Mouse (Mus musculus): ENCODE results near the gene Ntng1. TPM values are rescaled to one million over a fixed set of nuclear protein-coding genes. Genes with fewer than 3 reads are reported as not detected.

The Ntng1 gene
- polyA plus RNA-seq, 1 experiment = 0.31 TPM

GRCm38 (mm10) chr3:110105982-110106381 lies 37.8 kb downstream of the Ntng1 start:
- Histone ChIP-seq H3K4me1 (ENCODE audit: control insufficient read depth, insufficient read depth, low read length) (no peaks in the 10 kb centered on the region), H3K36me3 (ENCODE audit: control insufficient read depth, insufficient read depth, low read length) (no peaks in the 10 kb centered on the region), H3K27me3 (replicated peaks; ENCODE audit: control insufficient read depth, insufficient read depth, low read length) (no peaks in the 10 kb centered on the region), H3K27ac (ENCODE audit: insufficient read depth, low read depth, low read length) (no peak overlapping the region), H3K4me3 (ENCODE audit: insufficient read depth, low read depth, low read length) (no peak overlapping the region)
- WGBS = 48% methylated on average over 2 of the region's 2 CpGs
- no peak; the same call in 1 of the 2 replicates for TF ChIP-seq CTCF (conservative IDR thresholded peaks at IDR 0.05; ENCODE audit: insufficient read depth, insufficient read length, low read depth, low read length)
- no peak for DNase-seq

GRCm38 (mm10) chr3:110094407-110094806 lies 49.4 kb downstream of the Ntng1 start:
- no peaks in the 10 kb centered on the region for H3K4me1 ChIP-seq (ENCODE audit: control insufficient read depth, insufficient read depth, low read length)
- WGBS = 84% methylated on average over 2 of the region's 2 CpGs

GRCm38 (mm10) chr3:110094003-110094402 lies 49.8 kb downstream of the Ntng1 start:
- 81% methylated on average over 3 of the region's 3 CpGs for WGBS
- Histone ChIP-seq H3K4me3 (ENCODE audit: insufficient read depth, low read depth, low read length) (no peak overlapping the region), H3K27me3 (replicated peaks; ENCODE audit: control insufficient read depth, insufficient read depth, low read length) (no peaks in the 10 kb centered on the region), H3K36me3 (ENCODE audit: control insufficient read depth, insufficient read depth, low read length) (no peaks in the 10 kb centered on the region), H3K4me1 (ENCODE audit: control insufficient read depth, insufficient read depth, low read length) (no peaks in the 10 kb centered on the region), H3K27ac (ENCODE audit: insufficient read depth, low read depth, low read length) (no peak overlapping the region)
- no peak for DNase-seq
- TF ChIP-seq CTCF (conservative IDR thresholded peaks at IDR 0.05; ENCODE audit: insufficient read depth, insufficient read length, low read depth, low read length) = no peak
- TF ChIP-seq POLR2A (IDR thresholded peaks at IDR 0.05; ENCODE audit: low read depth, low read length) = no peak

More at GRCm38 (mm10) chr3:110094407-110094806, 49.4 kb downstream of the Ntng1 start:
- Histone ChIP-seq H3K36me3 (ENCODE audit: control insufficient read depth, insufficient read depth, low read length) (no peaks in the 10 kb centered on the region), H3K27ac (ENCODE audit: insufficient read depth, low read depth, low read length) (no peak overlapping the region), H3K4me3 (ENCODE audit: insufficient read depth, low read depth, low read length) (no peak overlapping the region), H3K27me3 (replicated peaks; ENCODE audit: control insufficient read depth, insufficient read depth, low read length) (no peaks in the 10 kb centered on the region)
- TF ChIP-seq POLR2A (IDR thresholded peaks at IDR 0.05; ENCODE audit: low read depth, low read length) (no peak), CTCF (conservative IDR thresholded peaks at IDR 0.05; ENCODE audit: insufficient read depth, insufficient read length, low read depth, low read length) (no peak)
- no peak for DNase-seq

- Histone ChIP-seq H3K27me3 (replicated peaks; ENCODE audit: control insufficient read depth, insufficient read depth, low read length) (no peaks in the 10 kb centered on the region), H3K27ac (ENCODE audit: insufficient read depth, low read depth, low read length) (no peak overlapping the region), H3K36me3 (ENCODE audit: control insufficient read depth, insufficient read depth, low read length) (no peaks in the 10 kb centered on the region), H3K4me3 (ENCODE audit: insufficient read depth, low read depth, low read length) (no peak overlapping the region), H3K4me1 (ENCODE audit: control insufficient read depth, insufficient read depth, low read length) (no peaks in the 10 kb centered on the region)
- 85% methylated on average over 3 of the region's 3 CpGs for WGBS
- TF ChIP-seq CTCF (conservative IDR thresholded peaks at IDR 0.05; ENCODE audit: insufficient read depth, insufficient read length, low read depth, low read length) (no peak), POLR2A (IDR thresholded peaks at IDR 0.05; ENCODE audit: low read depth, low read length) (no peak)
- DNase-seq = no peak
Measured at GRCm38 (mm10) chr3:110092521-110092920, 51.3 kb downstream of the Ntng1 start.

GRCm38 (mm10) chr3:110087189-110087588 lies 56.6 kb downstream of the Ntng1 start:
- H3K4me3 ChIP-seq (ENCODE audit: insufficient read depth, low read depth, low read length) = no peak overlapping the region
- H3K27me3 ChIP-seq (replicated peaks; ENCODE audit: control insufficient read depth, insufficient read depth, low read length) = no peaks in the 10 kb centered on the region
- TF ChIP-seq CTCF (conservative IDR thresholded peaks at IDR 0.05; ENCODE audit: insufficient read depth, insufficient read length, low read depth, low read length) = no peak
- TF ChIP-seq POLR2A (IDR thresholded peaks at IDR 0.05; ENCODE audit: low read depth, low read length) = no peak
- no peak for DNase-seq
- WGBS = 79% methylated on average over 6 of the region's 6 CpGs
- no peaks in the 10 kb centered on the region; the same call in 1 of the 2 replicates for H3K4me1 ChIP-seq (ENCODE audit: control insufficient read depth, insufficient read depth, low read length)
- H3K36me3 ChIP-seq (ENCODE audit: control insufficient read depth, insufficient read depth, low read length) = no peaks in the 10 kb centered on the region
- H3K27ac ChIP-seq (ENCODE audit: insufficient read depth, low read depth, low read length) = no peak overlapping the region

- no peak overlapping the region for H3K27ac ChIP-seq (ENCODE audit: insufficient read depth, low read depth, low read length)
- TF ChIP-seq POLR2A (IDR thresholded peaks at IDR 0.05; ENCODE audit: low read depth, low read length) (no peak), CTCF (conservative IDR thresholded peaks at IDR 0.05; ENCODE audit: insufficient read depth, insufficient read length, low read depth, low read length) (no peak)
- no peak for DNase-seq
- H3K36me3 ChIP-seq (ENCODE audit: control insufficient read depth, insufficient read depth, low read length) = no peaks in the 10 kb centered on the region
- 39% methylated on average over 2 of the region's 2 CpGs for WGBS
- H3K4me1 ChIP-seq (ENCODE audit: control insufficient read depth, insufficient read depth, low read length) = no peaks in the 10 kb centered on the region; the same call in 1 of the 2 replicates
- H3K27me3 ChIP-seq (replicated peaks; ENCODE audit: control insufficient read depth, insufficient read depth, low read length) = no peaks in the 10 kb centered on the region
- H3K4me3 ChIP-seq (ENCODE audit: insufficient read depth, low read depth, low read length) = no peak overlapping the region
Measured at GRCm38 (mm10) chr3:110085336-110085735, 58.5 kb downstream of the Ntng1 start.

GRCm38 (mm10) chr3:110064709-110065256 lies 79.0 kb downstream of the Ntng1 start:
- DNase-seq = no peak
- WGBS = 75% methylated on average over 6 of the region's 6 CpGs
- Histone ChIP-seq H3K27ac (ENCODE audit: insufficient read depth, low read depth, low read length) (no peak overlapping the region), H3K4me1 (ENCODE audit: control insufficient read depth, insufficient read depth, low read length) (no peaks in the 10 kb centered on the region), H3K27me3 (replicated peaks; ENCODE audit: control insufficient read depth, insufficient read depth, low read length) (no peaks in the 10 kb centered on the region), H3K4me3 (ENCODE audit: insufficient read depth, low read depth, low read length) (no peak overlapping the region), H3K36me3 (ENCODE audit: control insufficient read depth, insufficient read depth, low read length) (no peaks in the 10 kb centered on the region)
- TF ChIP-seq POLR2A (IDR thresholded peaks at IDR 0.05; ENCODE audit: low read depth, low read length) = no peak
- TF ChIP-seq CTCF (conservative IDR thresholded peaks at IDR 0.05; ENCODE audit: insufficient read depth, insufficient read length, low read depth, low read length) = no peak

Data from kidney, adult 2 months (tissue).